Mouse (Mus musculus) liver, postnatal 0 days (tissue): Measurements from ENCODE around the gene Gorasp2.

Experiments
- CTCF ChIP-seq: sonication (generic); IDR thresholded peaks from 2 replicates; pipeline ENCODE4 v1.5.1; 2016; ENCODE audit warnings: antibody characterized with exemption, low read depth
- EP300 ChIP-seq: IDR thresholded peaks from 2 replicates; pipeline ENCODE4 v1.6.1; 2016; ENCODE audit warnings: antibody characterized with exemption, low read depth, mild to moderate bottlenecking

- 0 out of 2 replicates have a peak, but pooled peaks have one; percentile 18 for TF ChIP-seq CTCF
- TF ChIP-seq EP300, result no peak
Observed at GRCm38 (mm10) chr2:70640968-70641367, 20.4 kb upstream of the Gorasp2 start.
